Mouse (Mus musculus): ENCODE data around the gene Pi16.

- TF ChIP-seq CTCF (IDR thresholded peaks at IDR 0.05; ENCODE audit: low read depth, low read length): no peak
- TF ChIP-seq POLR2A (IDR thresholded peaks at IDR 0.05; ENCODE audit: extremely low read depth, insufficient read depth, low read length): no peak
Measured at GRCm38 (mm10) chr17:29305871-29306270, 11.6 kb upstream of the Pi16 start.

All from liver, adult 2 months (tissue).